Mouse (Mus musculus): ENCODE data around the gene Plekha1. TPM values are rescaled to one million over a fixed set of nuclear protein-coding genes. Genes with fewer than 3 reads are reported as not detected.

Gene Plekha1
- polyA plus RNA-seq, 1 experiment from 2014 or later, result 34.8 TPM

- no peaks in the 10 kb centered on the region for H3K9me3 ChIP-seq (ENCODE audit: control insufficient read depth, low read length)
- no peak overlapping the region for H3K9ac ChIP-seq (ENCODE audit: low read length)
- no peak overlapping the region for H3K4me2 ChIP-seq (ENCODE audit: low read length)
- 69% methylated on average over 2 of the region's 2 CpGs for WGBS
- no peak overlapping the region for H3K4me3 ChIP-seq (ENCODE audit: low read depth, low read length)
- H3K4me1 ChIP-seq (replicated peaks; ENCODE audit: control insufficient read depth, insufficient read depth, low read length), result no peaks in the 10 kb centered on the region
- ATAC-seq (replicated peaks; ENCODE audit: low FRiP score, low TSS enrichment, low read depth) (no peak), DNase-seq (ENCODE audit: low spot score) (no peak)
- no peak overlapping the region for H3K27ac ChIP-seq (ENCODE audit: low read depth)
- peaks cover 5% of the 10 kb centered on the region; the same call in 1 of the 2 replicates for H3K36me3 ChIP-seq (ENCODE audit: control insufficient read depth, insufficient read depth, low read length)
- H3K27me3 ChIP-seq (replicated peaks; ENCODE audit: control insufficient read depth, insufficient read depth, low read length), result no peaks in the 10 kb centered on the region
Observed at GRCm38 (mm10) chr7:130918260-130918659, 52.7 kb downstream of the Plekha1 start.

GRCm38 (mm10) chr7:130922981-130923731, 57.6 kb downstream of the Plekha1 start:
- WGBS, result 69% methylated on average over 13 of the region's 13 CpGs

GRCm38 (mm10) chr7:130930401-130930800, 64.8 kb downstream of the Plekha1 start:
- Histone ChIP-seq H3K27me3 (replicated peaks; ENCODE audit: control insufficient read depth, insufficient read depth, low read length) (peaks cover 26% of the 10 kb centered on the region), H3K36me3 (ENCODE audit: control insufficient read depth, insufficient read depth, low read length) (no peaks in the 10 kb centered on the region), H3K4me1 (replicated peaks; ENCODE audit: control insufficient read depth, insufficient read depth, low read length) (peaks cover 2% of the 10 kb centered on the region; the same call in 1 of the 2 replicates), H3K4me3 (ENCODE audit: low read depth, low read length) (no peak overlapping the region), H3K9me3 (ENCODE audit: control insufficient read depth, low read length) (no peaks in the 10 kb centered on the region), H3K4me2 (ENCODE audit: low read length) (no peak overlapping the region), H3K27ac (ENCODE audit: low read depth) (no peak overlapping the region), H3K9ac (ENCODE audit: low read length) (no peak overlapping the region)
- no peak for ATAC-seq (replicated peaks; ENCODE audit: low FRiP score, low TSS enrichment, low read depth)
- no peak for DNase-seq (ENCODE audit: low spot score)
- WGBS, result 58% methylated on average over 3 of the region's 3 CpGs

More at GRCm38 (mm10) chr7:130922981-130923731, 57.6 kb downstream of the Plekha1 start:
- Histone ChIP-seq H3K9ac (ENCODE audit: low read length) (no peak overlapping the region), H3K27ac (ENCODE audit: low read depth) (no peak overlapping the region), H3K4me1 (replicated peaks; ENCODE audit: control insufficient read depth, insufficient read depth, low read length) (no peaks in the 10 kb centered on the region), H3K27me3 (replicated peaks; ENCODE audit: control insufficient read depth, insufficient read depth, low read length) (no peaks in the 10 kb centered on the region), H3K9me3 (ENCODE audit: control insufficient read depth, low read length) (no peaks in the 10 kb centered on the region), H3K36me3 (ENCODE audit: control insufficient read depth, insufficient read depth, low read length) (no peaks in the 10 kb centered on the region), H3K4me2 (ENCODE audit: low read length) (no peak overlapping the region), H3K4me3 (ENCODE audit: low read depth, low read length) (no peak overlapping the region)
- no peak for ATAC-seq (replicated peaks; ENCODE audit: low FRiP score, low TSS enrichment, low read depth)
- no peak for DNase-seq (ENCODE audit: low spot score)

GRCm38 (mm10) chr7:130932921-130933320, 67.4 kb downstream of the Plekha1 start:
- H3K9me3 ChIP-seq (ENCODE audit: control insufficient read depth, low read length), result no peaks in the 10 kb centered on the region
- no peak overlapping the region for H3K4me2 ChIP-seq (ENCODE audit: low read length)
- DNase-seq (ENCODE audit: low spot score) (no peak), ATAC-seq (replicated peaks; ENCODE audit: low FRiP score, low TSS enrichment, low read depth) (no peak)
- 92% methylated on average over 9 of the region's 9 CpGs for WGBS
- no peak overlapping the region for H3K27ac ChIP-seq (ENCODE audit: low read depth)
- H3K9ac ChIP-seq (ENCODE audit: low read length), result no peak overlapping the region
- H3K4me1 ChIP-seq (replicated peaks; ENCODE audit: control insufficient read depth, insufficient read depth, low read length), result peaks cover 18% of the 10 kb centered on the region
- H3K36me3 ChIP-seq (ENCODE audit: control insufficient read depth, insufficient read depth, low read length), result no peaks in the 10 kb centered on the region
- no peak overlapping the region for H3K4me3 ChIP-seq (ENCODE audit: low read depth, low read length)
- H3K27me3 ChIP-seq (replicated peaks; ENCODE audit: control insufficient read depth, insufficient read depth, low read length), result peaks cover 51% of the 10 kb centered on the region

GRCm38 (mm10) chr7:130934654-130935053, 69.1 kb downstream of the Plekha1 start:
- Histone ChIP-seq H3K27ac (ENCODE audit: low read depth) (no peak overlapping the region), H3K27me3 (replicated peaks; ENCODE audit: control insufficient read depth, insufficient read depth, low read length) (peaks cover 59% of the 10 kb centered on the region), H3K4me1 (replicated peaks; ENCODE audit: control insufficient read depth, insufficient read depth, low read length) (peaks cover 18% of the 10 kb centered on the region), H3K4me3 (ENCODE audit: low read depth, low read length) (no peak overlapping the region), H3K9ac (ENCODE audit: low read length) (no peak overlapping the region), H3K4me2 (ENCODE audit: low read length) (no peak overlapping the region), H3K9me3 (ENCODE audit: control insufficient read depth, low read length) (no peaks in the 10 kb centered on the region), H3K36me3 (ENCODE audit: control insufficient read depth, insufficient read depth, low read length) (no peaks in the 10 kb centered on the region)
- DNase-seq (ENCODE audit: low spot score) (no peak), ATAC-seq (replicated peaks; ENCODE audit: low FRiP score, low TSS enrichment, low read depth) (no peak)
- WGBS, result 81% methylated on average over 4 of the region's 4 CpGs

- Histone ChIP-seq H3K9me3 (ENCODE audit: control insufficient read depth, low read length) (no peaks in the 10 kb centered on the region), H3K36me3 (ENCODE audit: control insufficient read depth, insufficient read depth, low read length) (no peaks in the 10 kb centered on the region), H3K27ac (ENCODE audit: low read depth) (no peak overlapping the region), H3K4me3 (ENCODE audit: low read depth, low read length) (peak overlapping the region; percentile 49), H3K4me1 (replicated peaks; ENCODE audit: control insufficient read depth, insufficient read depth, low read length) (peaks cover 22% of the 10 kb centered on the region), H3K27me3 (replicated peaks; ENCODE audit: control insufficient read depth, insufficient read depth, low read length) (peaks cover 59% of the 10 kb centered on the region), H3K9ac (ENCODE audit: low read length) (0 out of 2 replicates have a peak overlapping the region, but pooled peaks have one; percentile 16), H3K4me2 (ENCODE audit: low read length) (peak overlapping the region; percentile 82)
- ATAC-seq (replicated peaks; ENCODE audit: low FRiP score, low TSS enrichment, low read depth), result no peak
- WGBS, result 9% methylated on average over 16 of the region's 16 CpGs
- DNase-seq (ENCODE audit: low spot score), result no peak
Observed at GRCm38 (mm10) chr7:130935421-130935792, 69.9 kb downstream of the Plekha1 start.

- Histone ChIP-seq H3K4me1 (replicated peaks; ENCODE audit: control insufficient read depth, insufficient read depth, low read length) (peaks cover 27% of the 10 kb centered on the region), H3K27me3 (replicated peaks; ENCODE audit: control insufficient read depth, insufficient read depth, low read length) (peaks cover 59% of the 10 kb centered on the region), H3K4me3 (ENCODE audit: low read depth, low read length) (peak within 1 kb of the TSS; percentile 49), H3K9ac (ENCODE audit: low read length) (peak within 1 kb of the TSS; percentile 25; the same call in 1 of the 2 replicates), H3K27ac (ENCODE audit: low read depth) (no peak within 1 kb of the TSS), H3K4me2 (ENCODE audit: low read length) (peak within 1 kb of the TSS; percentile 82), H3K36me3 (ENCODE audit: control insufficient read depth, insufficient read depth, low read length) (no peaks in the 10 kb centered on the region), H3K9me3 (ENCODE audit: control insufficient read depth, low read length) (no peaks in the 10 kb centered on the region)
- DNase-seq (ENCODE audit: low spot score), result peak; percentile 72
- WGBS, result under 1% methylated on average over 67 of the region's 70 CpGs
- peak; percentile 60 for ATAC-seq (replicated peaks; ENCODE audit: low FRiP score, low TSS enrichment, low read depth)
Observed at GRCm38 (mm10) chr7:130935793-130936471, 70.4 kb downstream of the Plekha1 start, which contains the start of gene Htra1. Gene Htra1 (plus strand): TSS chr7:130936111.

- H3K27me3 ChIP-seq (replicated peaks; ENCODE audit: control insufficient read depth, insufficient read depth, low read length), result peaks cover 59% of the 10 kb centered on the region
- H3K4me1 ChIP-seq (replicated peaks; ENCODE audit: control insufficient read depth, insufficient read depth, low read length), result peaks cover 27% of the 10 kb centered on the region
- no peaks in the 10 kb centered on the region for H3K36me3 ChIP-seq (ENCODE audit: control insufficient read depth, insufficient read depth, low read length)
- H3K27ac ChIP-seq (ENCODE audit: low read depth), result no peak overlapping the region
- H3K9me3 ChIP-seq (ENCODE audit: control insufficient read depth, low read length), result no peaks in the 10 kb centered on the region
- WGBS, result under 1% methylated on average over 49 of the region's 49 CpGs
- H3K4me2 ChIP-seq (ENCODE audit: low read length), result peak overlapping the region; percentile 82
- peak overlapping the region; percentile 49 for H3K4me3 ChIP-seq (ENCODE audit: low read depth, low read length)
- H3K9ac ChIP-seq (ENCODE audit: low read length), result 0 out of 2 replicates have a peak overlapping the region, but pooled peaks have one; percentile 25
- DNase-seq (ENCODE audit: low spot score) (peak; percentile 73), ATAC-seq (replicated peaks; ENCODE audit: low FRiP score, low TSS enrichment, low read depth) (peak; percentile 56)
Observed at GRCm38 (mm10) chr7:130936472-130936951, 71.0 kb downstream of the Plekha1 start.
